Mouse (Mus musculus): ENCODE measurements around the gene Dhx58. TPM values are rescaled to one million over a fixed set of nuclear protein-coding genes. Genes with fewer than 3 reads are reported as not detected.

Dhx58 gene
- polyA plus RNA-seq, 1 experiment from 2014 or later: 5.2 TPM

Other genes with a start within 250 kb of the Dhx58 start
- gene Klhl11, start 231.5 kb downstream of the Dhx58 start, polyA plus RNA-seq (2015; fragmentation: Nextera tagmentation; extraction: Ambion mirVana): 12.0 and 12.6 TPM in 2 replicates
- gene Acly, start 176.3 kb downstream of the Dhx58 start, polyA plus RNA-seq (2015; fragmentation: Nextera tagmentation; extraction: Ambion mirVana): 138 and 141 TPM in 2 replicates
- gene Ttc25, start 158.7 kb downstream of the Dhx58 start, polyA plus RNA-seq (2015; fragmentation: Nextera tagmentation; extraction: Ambion mirVana): 0.66 and 0.80 TPM in 2 replicates
- gene Cnp, start 129.4 kb downstream of the Dhx58 start, polyA plus RNA-seq (2015; fragmentation: Nextera tagmentation; extraction: Ambion mirVana): 28.0 and 31.4 TPM in 2 replicates
- gene Nkiras2, start 85.0 kb downstream of the Dhx58 start, polyA plus RNA-seq (2015; fragmentation: Nextera tagmentation; extraction: Ambion mirVana): 78.9 and 79.0 TPM in 2 replicates
- 277 and 293 TPM in 2 replicates for gene Dnajc7, start 84.1 kb downstream of the Dhx58 start, polyA plus RNA-seq (2015; fragmentation: Nextera tagmentation; extraction: Ambion mirVana)
- 1.7 and 2.3 TPM in 2 replicates for gene Zfp385c, start 11.8 kb downstream of the Dhx58 start, polyA plus RNA-seq (2015; fragmentation: Nextera tagmentation; extraction: Ambion mirVana)
- gene Kat2a, start 8.2 kb upstream of the Dhx58 start, polyA plus RNA-seq (2015; fragmentation: Nextera tagmentation; extraction: Ambion mirVana): 54.9 and 61.0 TPM in 2 replicates
- 0.39 TPM in 1 of 2 replicates, not detected in the other for gene Hspb9, start 9.6 kb upstream of the Dhx58 start, polyA plus RNA-seq (2015; fragmentation: Nextera tagmentation; extraction: Ambion mirVana)
- gene Rab5c, start 33.9 kb upstream of the Dhx58 start, polyA plus RNA-seq (2015; fragmentation: Nextera tagmentation; extraction: Ambion mirVana): 21.0 and 28.5 TPM in 2 replicates
- 0.08 and 0.14 TPM in 2 replicates for gene Kcnh4, start 55.7 kb upstream of the Dhx58 start, polyA plus RNA-seq (2015; fragmentation: Nextera tagmentation; extraction: Ambion mirVana)
- gene Hcrt, start 58.7 kb upstream of the Dhx58 start, polyA plus RNA-seq (2015; fragmentation: Nextera tagmentation; extraction: Ambion mirVana): not detected in 2 replicates
- gene Ghdc, start 66.7 kb upstream of the Dhx58 start, polyA plus RNA-seq (2015; fragmentation: Nextera tagmentation; extraction: Ambion mirVana): 6.3 and 7.0 TPM in 2 replicates
- gene Stat5b, start 146.5 kb upstream of the Dhx58 start, polyA plus RNA-seq (2015; fragmentation: Nextera tagmentation; extraction: Ambion mirVana): 19.1 and 19.9 TPM in 2 replicates
- 4.9 and 6.6 TPM in 2 replicates for gene Stat5a, start 155.1 kb upstream of the Dhx58 start, polyA plus RNA-seq (2015; fragmentation: Nextera tagmentation; extraction: Ambion mirVana)
- 40.7 and 48.3 TPM in 2 replicates for gene Stat3, start 235.3 kb upstream of the Dhx58 start, polyA plus RNA-seq (2015; fragmentation: Nextera tagmentation; extraction: Ambion mirVana)